Mouse (Mus musculus) induced T-regulatory cell, adult 2 months (primary cell): Measurements from ENCODE around the gene Cfp.

ENCODE experiments used
- DNase-seq: peaks from one replicate; pipeline ENCODE4 v3.0.0-alpha.2; 2012; ENCODE audit warnings: low read depth

Gene Cfp

GRCm38 (mm10) chrX:20931364-20931763, at the start of gene Cfp:
TSS of gene Cfp (minus strand) at chrX:20931555.
- DNase-seq = no peak

- DNase-seq = no peak
These were observed 49.5 kb upstream of the Cfp start for GRCm38 (mm10) chrX:20980901-20981300.

DNA sequence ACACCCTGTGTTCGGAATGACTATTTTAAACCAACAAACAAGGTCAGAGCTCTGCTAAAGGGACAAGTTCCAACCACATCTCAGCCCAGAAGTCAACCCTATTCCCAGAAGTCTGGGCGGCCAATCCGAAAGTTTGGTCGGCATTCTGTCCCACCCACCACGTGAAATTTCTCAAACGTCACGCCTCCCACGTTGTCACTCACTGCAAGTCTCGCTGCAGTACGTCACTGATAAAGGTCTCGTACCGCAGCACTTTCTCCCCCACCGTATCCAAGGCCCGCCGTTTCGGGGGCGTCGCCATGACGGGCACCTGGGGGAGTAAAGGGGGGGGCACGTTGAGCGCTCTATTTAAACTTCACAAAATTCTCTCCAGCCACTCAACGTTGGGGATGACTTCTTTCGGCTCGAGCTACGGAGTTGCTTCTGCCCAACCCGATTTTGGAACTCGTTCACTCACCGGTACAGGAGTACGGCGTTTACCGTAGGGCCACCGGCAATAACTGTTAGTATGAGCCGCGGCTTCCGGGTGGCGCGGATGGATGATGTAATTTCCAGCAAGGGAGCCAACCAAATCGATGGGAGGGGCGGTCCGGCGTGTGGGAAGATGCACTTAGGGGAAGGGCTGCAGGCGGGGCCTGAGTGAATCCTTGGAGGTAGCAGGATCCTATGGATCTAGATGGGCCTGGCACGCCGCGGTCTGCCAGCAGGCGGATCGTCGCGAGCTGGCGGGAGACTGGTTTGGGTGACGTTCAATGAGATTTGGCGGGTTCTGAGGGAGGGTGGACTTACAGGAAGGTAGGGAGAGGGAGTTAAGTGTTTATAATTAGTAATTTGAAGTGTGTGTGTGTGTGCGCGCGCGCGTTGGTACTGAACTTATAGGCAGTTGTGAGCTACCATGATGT, 30.4 kb upstream of the Cfp start, which contains the start of gene Uxt:
Uxt (minus strand) TSS at position 541 of the 902 bp plus-strand sequence.
- peak; percentile 92 for DNase-seq

DNA sequence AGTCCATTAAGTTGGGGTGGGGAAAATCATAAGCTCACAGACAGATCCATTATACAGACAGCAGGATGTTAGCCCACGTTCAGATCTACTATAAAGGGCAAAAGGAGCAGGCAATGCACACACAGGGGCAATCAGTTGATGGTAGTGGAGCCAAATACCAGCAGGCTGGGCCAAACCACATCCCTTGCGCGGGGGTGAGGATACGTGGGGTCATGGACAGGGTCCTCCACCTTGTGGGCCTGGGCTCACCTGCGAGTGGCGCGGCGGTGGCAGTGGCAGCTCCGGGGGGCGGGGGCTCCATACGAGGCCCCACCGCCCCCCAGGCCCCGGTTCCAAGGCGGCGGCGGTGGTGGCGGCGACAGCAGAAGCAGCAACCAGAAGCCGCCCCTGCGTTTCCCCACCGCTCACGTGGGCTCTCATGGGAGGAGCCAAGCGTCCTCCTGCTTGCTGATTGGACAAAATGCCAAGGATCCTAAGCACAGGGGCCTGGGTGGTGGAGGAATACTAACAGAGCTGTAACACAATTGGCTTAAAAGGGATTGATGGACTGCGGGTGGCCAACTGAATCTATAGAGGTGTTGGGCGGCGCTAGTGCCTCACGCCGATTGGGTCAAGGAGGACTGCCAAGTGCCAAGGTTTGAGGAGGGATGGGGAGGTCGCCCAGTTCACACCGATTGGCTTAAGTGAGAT, 19.0 kb upstream of the Cfp start, which contains the start of gene Elk1:
Elk1 (minus strand) TSS at position 418 of the 690 bp plus-strand sequence.
- peak; percentile 91 for DNase-seq

- DNase-seq = peak; percentile 59
These were observed 14.7 kb upstream of the Cfp start for GRCm38 (mm10) chrX:20946055-20946454.

DNA sequence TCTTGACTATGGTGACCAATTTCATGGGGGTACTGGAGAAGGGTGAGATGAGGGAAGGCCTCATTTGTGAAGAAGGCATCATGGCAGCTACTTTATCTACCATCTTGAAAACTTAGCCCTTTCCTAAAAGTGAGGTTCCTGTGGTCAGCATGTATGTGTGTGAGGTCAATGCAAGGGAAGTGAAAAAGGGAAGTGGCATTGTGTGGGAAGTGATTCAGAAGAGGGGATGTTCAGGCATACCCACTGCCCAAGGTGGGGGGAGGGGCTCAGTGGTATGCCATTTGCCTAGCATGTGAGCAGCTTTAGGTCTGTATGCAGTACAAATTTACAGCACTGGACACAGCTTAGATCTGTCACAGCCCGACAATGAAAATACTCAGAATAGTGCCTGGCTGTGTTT, 608 bp upstream of the Cfp start:
- DNase-seq = no peak

- no peak for DNase-seq
These were observed 1.5 kb downstream of the Cfp start for GRCm38 (mm10) chrX:20929859-20930258.

GRCm38 (mm10) chrX:20924976-20925375, 6.4 kb downstream of the Cfp start:
- no peak for DNase-seq

DNA sequence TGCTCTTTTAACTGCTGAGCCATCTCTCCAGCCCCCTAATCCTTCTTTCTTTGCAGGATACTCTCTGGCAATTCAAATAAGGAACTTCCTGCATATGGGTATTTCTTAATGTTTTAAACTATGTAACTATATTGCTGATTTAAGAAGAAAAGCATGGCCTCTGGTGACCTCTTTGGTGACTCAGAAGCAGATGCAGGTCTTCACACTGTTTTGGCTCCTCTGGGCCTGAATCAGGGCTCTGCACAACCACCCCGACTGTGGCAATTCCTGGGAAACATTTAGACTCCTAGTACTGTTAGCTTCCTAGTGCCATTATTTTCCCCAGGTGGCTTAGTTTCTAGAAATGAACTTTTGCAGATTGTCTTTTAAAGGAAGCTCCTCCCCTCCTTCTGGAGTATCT, 7.8 kb downstream of the Cfp start:
- no peak for DNase-seq

GRCm38 (mm10) chrX:20921366-20921765, 10.0 kb downstream of the Cfp start:
- peak; percentile 3 for DNase-seq

- DNase-seq = peak; percentile 79
These were observed 10.5 kb downstream of the Cfp start, which contains the start of gene Syn1 for GRCm38 (mm10) chrX:20920844-20921364. TSS of gene Syn1 (minus strand) at chrX:20921004.

DNA sequence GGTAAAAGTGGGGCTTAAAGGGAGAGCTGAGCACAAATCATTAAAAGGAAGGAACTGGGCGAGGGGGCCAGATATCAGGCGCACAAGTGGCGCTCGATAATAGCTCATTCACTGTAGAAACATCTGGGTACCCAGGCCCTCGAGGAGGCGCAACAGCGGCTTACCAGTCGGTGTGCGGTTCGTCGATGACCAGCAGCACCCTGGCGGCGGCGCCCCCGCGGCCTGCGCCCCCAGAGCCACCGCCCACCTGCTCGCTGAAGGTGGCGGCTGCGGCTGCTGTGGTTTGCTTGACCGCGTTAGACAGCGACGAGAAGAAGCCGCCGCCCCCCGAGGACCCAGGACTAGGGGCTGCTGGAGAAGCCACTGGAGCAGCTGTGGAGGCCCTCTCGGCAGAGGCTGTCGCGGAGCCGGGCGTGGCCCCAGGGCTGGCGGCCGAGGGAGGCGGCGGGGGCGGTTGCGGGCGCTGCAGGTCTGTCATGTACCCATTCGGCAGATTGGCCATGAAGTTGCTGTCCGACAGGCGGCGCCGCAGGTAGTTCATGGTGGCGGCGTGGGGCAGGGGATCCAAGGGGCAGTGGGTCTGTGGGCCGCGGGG, 11.0 kb downstream of the Cfp start:
- no peak for DNase-seq

- no peak for DNase-seq
These were observed 16.3 kb downstream of the Cfp start for GRCm38 (mm10) chrX:20915075-20915474.

GRCm38 (mm10) chrX:20913726-20914125, 17.6 kb downstream of the Cfp start:
- no peak for DNase-seq

DNA sequence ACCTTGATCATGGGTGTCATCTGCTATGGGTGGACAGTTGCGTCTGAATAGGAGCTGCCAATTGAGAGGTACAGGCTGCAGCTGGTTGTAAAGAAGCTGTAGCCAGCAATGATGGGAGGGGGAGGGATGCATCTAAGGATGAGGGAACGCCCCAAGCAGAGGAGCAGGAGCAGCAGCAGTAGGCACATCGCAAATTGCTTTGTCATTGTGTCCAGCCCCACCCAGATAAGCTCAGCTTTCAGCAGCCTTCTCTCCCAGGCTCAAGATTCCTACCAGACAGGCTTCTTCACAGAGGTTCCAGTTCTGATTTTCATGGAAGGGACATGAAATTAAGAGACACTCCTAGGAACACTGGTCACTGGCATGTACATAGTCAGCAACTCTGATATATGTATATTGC, 21.3 kb downstream of the Cfp start:
- no peak for DNase-seq
